Mouse (Mus musculus): ENCODE measurements around the gene Pin1rt1. TPM values are rescaled to one million over a fixed set of nuclear protein-coding genes. Genes with fewer than 3 reads are reported as not detected.

Gene Pin1rt1
- polyA plus RNA-seq, 2 experiments, result 0.32 TPM; not detected in 1

- DNase-seq (ENCODE audit: low spot score) (no peak), ATAC-seq (ENCODE audit: low FRiP score, low read depth) (peak; percentile 39; the same call in 1 of the 2 replicates)
- TF ChIP-seq POLR2A (IDR thresholded peaks at IDR 0.05; ENCODE audit: borderline replicate concordance, extremely low read depth, insufficient read depth, insufficient read length), result no peak
- Histone ChIP-seq H3K4me3 (replicated peaks; ENCODE audit: low read length) (peak overlapping the region; percentile 76), H3K27ac (replicated peaks; ENCODE audit: low read depth, low read length) (peak overlapping the region; percentile 91), H3K4me2 (replicated peaks; ENCODE audit: low read depth, low read length, severe bottlenecking) (peak overlapping the region; percentile 64), H3K27me3 (ENCODE audit: control insufficient read depth, insufficient read depth, low read length) (no peaks in the 10 kb centered on the region), H3K9me3 (ENCODE audit: control insufficient read depth, low read length) (no peaks in the 10 kb centered on the region), H3K4me1 (ENCODE audit: control insufficient read depth, insufficient read depth, low read length) (peaks cover 13% of the 10 kb centered on the region), H3K9ac (ENCODE audit: low read depth, low read length, severe bottlenecking) (peak overlapping the region; percentile 86), H3K36me3 (ENCODE audit: control insufficient read depth, insufficient read depth, low read length) (0 out of 2 replicates have a peak, but pooled peaks cover 7% of the 10 kb centered on the region)
- WGBS, result 5% methylated on average over 7 of the region's 7 CpGs
Observed at GRCm38 (mm10) chr2:104712486-104712809, 3.7 kb downstream of the Pin1rt1 start.

DNA sequence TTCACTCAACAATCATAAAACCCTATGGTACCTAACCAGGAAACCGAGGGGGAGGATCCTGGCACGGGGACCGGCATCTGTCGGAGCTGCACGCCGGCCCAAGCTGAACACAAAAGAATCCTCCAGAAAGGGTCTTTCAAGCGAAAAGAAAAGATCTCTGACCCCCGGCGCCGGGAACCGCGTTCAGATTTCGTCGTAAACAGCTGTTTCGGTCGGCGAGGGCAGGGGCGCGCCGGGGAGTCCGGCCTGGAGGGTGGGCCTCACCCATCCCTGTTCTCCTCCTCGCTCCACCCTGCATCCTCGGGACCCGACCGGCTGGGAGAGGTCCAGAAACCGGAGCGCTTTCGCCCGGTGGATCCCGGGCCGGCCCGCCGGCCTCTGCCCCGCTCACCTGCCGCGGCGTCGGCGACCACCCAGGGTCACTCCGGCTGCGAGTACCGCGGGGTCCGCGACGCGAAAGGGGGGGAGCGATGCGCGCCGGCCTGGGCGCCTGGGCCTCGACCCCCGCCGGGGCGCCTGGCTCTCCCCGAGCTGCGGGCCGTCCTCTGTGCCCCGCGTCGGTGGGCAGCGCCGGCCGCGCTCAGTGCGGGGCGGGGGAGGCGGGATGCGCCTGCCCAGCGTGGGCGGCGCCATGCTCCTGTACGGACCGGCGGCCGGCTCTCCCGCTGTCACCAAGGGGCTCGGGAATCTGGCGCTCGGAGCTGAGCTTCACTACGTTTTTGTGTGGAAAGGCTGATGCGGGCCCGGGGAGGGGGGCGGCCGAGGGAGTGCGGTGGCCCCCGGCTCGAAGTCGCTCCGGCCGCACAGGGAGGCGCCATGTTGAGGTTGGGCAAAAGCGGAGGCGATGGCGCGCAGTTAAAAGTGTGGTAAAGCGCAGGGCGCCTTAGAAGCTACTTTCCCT, 4.3 kb downstream of the Pin1rt1 start, which contains the start of gene Tcp11l1:
Gene Tcp11l1, minus strand, starts transcription at position 585 of the 901 bp plus-strand sequence.
- Histone ChIP-seq H3K27me3 (ENCODE audit: control insufficient read depth, insufficient read depth, low read length) (no peaks in the 10 kb centered on the region), H3K4me3 (replicated peaks; ENCODE audit: low read length) (peak within 1 kb of the TSS; percentile 76), H3K4me1 (ENCODE audit: control insufficient read depth, insufficient read depth, low read length) (peaks cover 13% of the 10 kb centered on the region), H3K36me3 (ENCODE audit: control insufficient read depth, insufficient read depth, low read length) (0 out of 2 replicates have a peak, but pooled peaks cover 7% of the 10 kb centered on the region), H3K9me3 (ENCODE audit: control insufficient read depth, low read length) (no peaks in the 10 kb centered on the region), H3K9ac (ENCODE audit: low read depth, low read length, severe bottlenecking) (peak within 1 kb of the TSS; percentile 86), H3K4me2 (replicated peaks; ENCODE audit: low read depth, low read length, severe bottlenecking) (peak within 1 kb of the TSS; percentile 64), H3K27ac (replicated peaks; ENCODE audit: low read depth, low read length) (peak within 1 kb of the TSS; percentile 91)
- TF ChIP-seq POLR2A (IDR thresholded peaks at IDR 0.05; ENCODE audit: borderline replicate concordance, extremely low read depth, insufficient read depth, insufficient read length), result 0 out of 2 replicates have a peak, but pooled peaks have one; percentile 22
- peak; percentile 90 for ATAC-seq (ENCODE audit: low FRiP score, low read depth)
- under 1% methylated on average over 66 of the region's 99 CpGs for whole genome bisulfite sequencing
- peak; percentile 68 for DNase-seq (ENCODE audit: low spot score)

- 27% methylated on average over 6 of the region's 6 CpGs for WGBS
- Histone ChIP-seq H3K4me2 (replicated peaks; ENCODE audit: low read depth, low read length, severe bottlenecking) (peak overlapping the region; percentile 64), H3K9me3 (ENCODE audit: control insufficient read depth, low read length) (no peaks in the 10 kb centered on the region), H3K4me3 (replicated peaks; ENCODE audit: low read length) (peak overlapping the region; percentile 76), H3K36me3 (ENCODE audit: control insufficient read depth, insufficient read depth, low read length) (peaks cover 9% of the 10 kb centered on the region; the same call in 1 of the 2 replicates), H3K9ac (ENCODE audit: low read depth, low read length, severe bottlenecking) (peak overlapping the region; percentile 86; the same call in 1 of the 2 replicates), H3K27ac (replicated peaks; ENCODE audit: low read depth, low read length) (0 out of 2 replicates have a peak overlapping the region, but pooled peaks have one; percentile 91), H3K27me3 (ENCODE audit: control insufficient read depth, insufficient read depth, low read length) (no peaks in the 10 kb centered on the region), H3K4me1 (ENCODE audit: control insufficient read depth, insufficient read depth, low read length) (peaks cover 13% of the 10 kb centered on the region)
- no peak for ATAC-seq (ENCODE audit: low FRiP score, low read depth)
- TF ChIP-seq POLR2A (IDR thresholded peaks at IDR 0.05; ENCODE audit: borderline replicate concordance, extremely low read depth, insufficient read depth, insufficient read length), result no peak
- no peak for DNase-seq (ENCODE audit: low spot score)
Observed at GRCm38 (mm10) chr2:104710670-104711370, 5.4 kb downstream of the Pin1rt1 start.

DNA sequence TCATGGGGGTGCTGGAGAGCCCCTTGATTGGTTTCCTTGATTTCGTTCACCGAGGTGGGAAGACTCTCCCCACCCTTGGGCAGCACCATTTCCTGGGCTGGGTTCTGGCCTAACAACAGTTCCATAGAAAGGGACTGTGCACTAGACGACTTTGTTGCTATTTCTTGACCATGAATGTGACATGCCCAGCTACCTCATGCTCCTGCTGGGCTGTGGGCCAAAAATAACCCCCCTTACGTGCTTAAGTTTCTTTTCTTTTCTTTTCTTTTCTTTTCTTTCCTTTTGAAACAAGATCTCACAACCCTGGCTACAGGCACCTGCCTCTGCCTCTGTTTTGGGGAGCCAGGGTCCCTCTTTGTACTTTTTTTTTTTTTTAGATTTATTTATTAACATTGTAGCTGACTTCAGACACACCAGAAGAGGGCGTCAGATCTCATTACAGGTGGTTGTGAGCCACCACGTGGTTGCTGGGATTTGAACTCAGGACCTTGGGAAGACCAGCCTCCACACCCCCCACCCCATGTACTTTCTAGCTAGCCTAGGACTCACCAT, 6.3 kb downstream of the Pin1rt1 start:
- H3K36me3 ChIP-seq (ENCODE audit: control insufficient read depth, insufficient read depth, low read length), result peaks cover 18% of the 10 kb centered on the region
- no peak overlapping the region for H3K4me2 ChIP-seq (replicated peaks; ENCODE audit: low read depth, low read length, severe bottlenecking)
- no peak overlapping the region for H3K9ac ChIP-seq (ENCODE audit: low read depth, low read length, severe bottlenecking)
- no peak for TF ChIP-seq POLR2A (IDR thresholded peaks at IDR 0.05; ENCODE audit: borderline replicate concordance, extremely low read depth, insufficient read depth, insufficient read length)
- no peak overlapping the region for H3K4me3 ChIP-seq (replicated peaks; ENCODE audit: low read length)
- no peaks in the 10 kb centered on the region for H3K27me3 ChIP-seq (ENCODE audit: control insufficient read depth, insufficient read depth, low read length)
- H3K9me3 ChIP-seq (ENCODE audit: control insufficient read depth, low read length), result no peaks in the 10 kb centered on the region
- DNase-seq (ENCODE audit: low spot score), result no peak
- 64% methylated on average over 6 of the region's 6 CpGs for WGBS
- no peak overlapping the region for H3K27ac ChIP-seq (replicated peaks; ENCODE audit: low read depth, low read length)
- peaks cover 13% of the 10 kb centered on the region for H3K4me1 ChIP-seq (ENCODE audit: control insufficient read depth, insufficient read depth, low read length)
- ATAC-seq (ENCODE audit: low FRiP score, low read depth), result no peak

- Histone ChIP-seq H3K9ac (ENCODE audit: low read depth, low read length, severe bottlenecking) (no peak overlapping the region), H3K36me3 (ENCODE audit: control insufficient read depth, insufficient read depth, low read length) (peaks cover 23% of the 10 kb centered on the region), H3K9me3 (ENCODE audit: control insufficient read depth, low read length) (no peaks in the 10 kb centered on the region), H3K4me2 (replicated peaks; ENCODE audit: low read depth, low read length, severe bottlenecking) (no peak overlapping the region), H3K27ac (replicated peaks; ENCODE audit: low read depth, low read length) (no peak overlapping the region), H3K27me3 (ENCODE audit: control insufficient read depth, insufficient read depth, low read length) (no peaks in the 10 kb centered on the region), H3K4me1 (ENCODE audit: control insufficient read depth, insufficient read depth, low read length) (no peaks in the 10 kb centered on the region), H3K4me3 (replicated peaks; ENCODE audit: low read length) (no peak overlapping the region)
- 87% methylated on average over 3 of the region's 3 CpGs for WGBS
- no peak for TF ChIP-seq POLR2A (IDR thresholded peaks at IDR 0.05; ENCODE audit: borderline replicate concordance, extremely low read depth, insufficient read depth, insufficient read length)
- ATAC-seq (ENCODE audit: low FRiP score, low read depth), result no peak
- DNase-seq (ENCODE audit: low spot score), result no peak
Observed at GRCm38 (mm10) chr2:104704355-104704754, 11.8 kb downstream of the Pin1rt1 start.
